Mouse (Mus musculus): ENCODE data around the gene Vmn1r111.
"Not testable (repeated sequence)": the region's sequence is repeated elsewhere in the genome, so short reads cannot be mapped to it uniquely, and the experiment has no call there.

Vmn1r111 gene

GRCm38 (mm10) chr7:20703116-20703515 is at the start of gene Vmn1r111:
Gene Vmn1r111 (minus strand): TSS chr7:20703216.
- not testable (repeated sequence) for DNase-seq

- DNase-seq: not testable (repeated sequence)
These were observed 27.5 kb upstream of the Vmn1r111 start, which contains the start of gene Gm10668 for GRCm38 (mm10) chr7:20730524-20730923. Gene Gm10668 (minus strand): TSS chr7:20730624.

- not testable (repeated sequence) for DNase-seq
These were observed 34.4 kb downstream of the Vmn1r111 start, which contains the start of gene Vmn1r107 for GRCm38 (mm10) chr7:20668618-20669017. Gene Vmn1r107 (plus strand): TSS chr7:20668918.
